Mouse (Mus musculus) liver, adult 2 months (tissue): ENCODE results near the gene Amotl2. TPM values are rescaled to one million over a fixed set of nuclear protein-coding genes. Genes with fewer than 3 reads are reported as not detected.

ENCODE experiments used
- DNase-seq: peaks from one replicate; pipeline ENCODE4 v3.0.0-alpha.2; 2011; ENCODE audit warnings: low read depth, low spot score; ENCODE audit errors: extremely low read depth
- H3K27ac ChIP-seq: fragments of 200-500 bp; replicated peaks from 2 replicates; pipeline ENCODE4 v1.5.1; 2012; ENCODE audit warnings: low read depth, mild to moderate bottlenecking, control low read depth, inconsistent platforms, low read length; ENCODE audit not compliant: insufficient read depth
- H3K27me3 ChIP-seq: fragments of 200-500 bp; 2 replicates; pipeline ENCODE4 v1.6.1; 2012; ENCODE audit warnings: mild to moderate bottlenecking, moderate library complexity, low read length, inconsistent platforms; ENCODE audit not compliant: control insufficient read depth, insufficient read depth
- H3K36me3 ChIP-seq: fragments of 200-500 bp; 2 replicates; pipeline ENCODE4 v1.6.1; 2012; ENCODE audit warnings: low read length, inconsistent platforms; ENCODE audit not compliant: control insufficient read depth, insufficient read depth
- H3K4me1 ChIP-seq: fragments of 200-500 bp; 2 replicates; pipeline ENCODE4 v1.6.1; 2011; ENCODE audit warnings: low read length; ENCODE audit not compliant: control insufficient read depth, insufficient read depth
- H3K4me3 ChIP-seq: fragments of 200-500 bp; 2 replicates; pipeline ENCODE4 v1.5.1; 2011; ENCODE audit warnings: low read depth, mild to moderate bottlenecking, control low read depth, low read length, moderate library complexity; ENCODE audit not compliant: insufficient read depth
- H3K79me2 ChIP-seq: fragments of 200-500 bp; 2 replicates; pipeline ENCODE4 v1.6.1; 2012; ENCODE audit warnings: inconsistent platforms, mild to moderate bottlenecking, low read length, moderate library complexity; ENCODE audit not compliant: control insufficient read depth, insufficient read depth
- H3K9ac ChIP-seq: fragments of 200-500 bp; 2 replicates; pipeline ENCODE4 v1.6.1; 2012; ENCODE audit warnings: low read depth, mild to moderate bottlenecking, control low read depth, inconsistent platforms, low read length
- CTCF ChIP-seq: fragments of 200-500 bp; IDR thresholded peaks from 2 replicates; pipeline ENCODE4 v1.5.1; 2011; ENCODE audit warnings: low read depth, low read length, control low read depth
- POLR2A ChIP-seq: fragments of 200-500 bp; IDR thresholded peaks from 2 replicates; pipeline ENCODE4 v1.6.1; 2011; ENCODE audit warnings: low read length, control low read depth; ENCODE audit not compliant: insufficient read depth; ENCODE audit errors: extremely low read depth
- WGBS: fragments of 180-500 bp; shearing (Covaris S2); methylation state at CpG from one replicate; pipeline ENCODE4 v1.1.7; 2018; 5-methylcytosine and 5-hydroxymethylcytosine counted together
- polyA plus RNA-seq: library from polyadenylated mRNA; depleted of rRNA; stranded (reverse); fragments of >200 nt; gene quantifications from 2 replicates; pipeline ENCODE4 v1.2.3, GENCODE M21; 2012
- total RNA-seq: library from RNA; depleted of rRNA; stranded (reverse); fragments of >200 nt; gene quantifications from 2 replicates; pipeline ENCODE4 v1.2.3, GENCODE M21; 2014

The Amotl2 gene
- total and polyA plus RNA-seq, 2 experiments: 9.2 to 19.9 TPM

GRCm38 (mm10) chr9:102732326-102732865 lies 15.9 kb downstream of the Amotl2 start:
- H3K36me3 ChIP-seq: peaks cover 53% of the 10 kb centered on the region
- peak overlapping the region; percentile 16; the same call in 1 of the 2 replicates for H3K27ac ChIP-seq
- no peaks in the 10 kb centered on the region for H3K27me3 ChIP-seq
- 0 out of 2 replicates have a peak, but pooled peaks cover 2% of the 10 kb centered on the region for H3K79me2 ChIP-seq
- H3K4me3 ChIP-seq: no peak overlapping the region
- 71% methylated on average over 5 of the region's 5 CpGs for WGBS
- peaks cover 46% of the 10 kb centered on the region for H3K4me1 ChIP-seq
- H3K9ac ChIP-seq: no peak overlapping the region
- TF ChIP-seq POLR2A: no peak
- no peak for TF ChIP-seq CTCF
- no peak for DNase-seq

GRCm38 (mm10) chr9:102733459-102733858 lies 17.0 kb downstream of the Amotl2 start:
- no peaks in the 10 kb centered on the region for H3K27me3 ChIP-seq
- no peak overlapping the region for H3K9ac ChIP-seq
- peaks cover 47% of the 10 kb centered on the region for H3K36me3 ChIP-seq
- peaks cover 41% of the 10 kb centered on the region for H3K4me1 ChIP-seq
- H3K4me3 ChIP-seq: no peak overlapping the region
- 37% methylated on average over 5 of the region's 5 CpGs for WGBS
- no peak for TF ChIP-seq CTCF
- no peak for TF ChIP-seq POLR2A
- H3K79me2 ChIP-seq: 0 out of 2 replicates have a peak, but pooled peaks cover 2% of the 10 kb centered on the region
- peak overlapping the region; percentile 83 for H3K27ac ChIP-seq
- DNase-seq: no peak

- 42% methylated on average over 9 of the region's 9 CpGs for WGBS
- Histone ChIP-seq H3K4me3 (no peak overlapping the region), H3K36me3 (peaks cover 40% of the 10 kb centered on the region), H3K9ac (0 out of 2 replicates have a peak overlapping the region, but pooled peaks have one; percentile 2), H3K27me3 (no peaks in the 10 kb centered on the region), H3K4me1 (peaks cover 40% of the 10 kb centered on the region), H3K79me2 (no peaks in the 10 kb centered on the region), H3K27ac (peak overlapping the region; percentile 83)
- DNase-seq: peak; percentile 62
- no peak for TF ChIP-seq POLR2A
- TF ChIP-seq CTCF: no peak
Measured at GRCm38 (mm10) chr9:102733999-102734738, 17.7 kb downstream of the Amotl2 start.

GRCm38 (mm10) chr9:102734739-102735075 lies 18.2 kb downstream of the Amotl2 start:
- Histone ChIP-seq H3K9ac (peak overlapping the region; percentile 50), H3K4me3 (no peak overlapping the region), H3K27ac (peak overlapping the region; percentile 100), H3K36me3 (peaks cover 35% of the 10 kb centered on the region), H3K79me2 (no peaks in the 10 kb centered on the region), H3K4me1 (peaks cover 40% of the 10 kb centered on the region), H3K27me3 (no peaks in the 10 kb centered on the region)
- DNase-seq: peak; percentile 96
- WGBS: 6% methylated on average over 1 of the region's 1 CpGs
- no peak for TF ChIP-seq POLR2A
- TF ChIP-seq CTCF: no peak

- 15% methylated on average over 3 of the region's 3 CpGs for WGBS
- H3K9ac ChIP-seq: peak overlapping the region; percentile 50; the same call in 1 of the 2 replicates
- H3K4me3 ChIP-seq: no peak overlapping the region
- peak; percentile 66 for DNase-seq
- no peaks in the 10 kb centered on the region for H3K27me3 ChIP-seq
- H3K4me1 ChIP-seq: peaks cover 40% of the 10 kb centered on the region
- TF ChIP-seq POLR2A (no peak), CTCF (no peak)
- peak overlapping the region; percentile 100 for H3K27ac ChIP-seq
- no peaks in the 10 kb centered on the region for H3K79me2 ChIP-seq
- H3K36me3 ChIP-seq: peaks cover 30% of the 10 kb centered on the region
Measured at GRCm38 (mm10) chr9:102735231-102735630, 18.8 kb downstream of the Amotl2 start.

GRCm38 (mm10) chr9:102735996-102736395 lies 19.5 kb downstream of the Amotl2 start:
- Histone ChIP-seq H3K79me2 (no peaks in the 10 kb centered on the region), H3K4me1 (peaks cover 40% of the 10 kb centered on the region), H3K4me3 (no peak overlapping the region), H3K36me3 (peaks cover 24% of the 10 kb centered on the region), H3K27ac (peak overlapping the region; percentile 100), H3K27me3 (no peaks in the 10 kb centered on the region), H3K9ac (peak overlapping the region; percentile 45; the same call in 1 of the 2 replicates)
- DNase-seq: peak; percentile 99
- TF ChIP-seq POLR2A: no peak
- TF ChIP-seq CTCF: no peak
- WGBS: 15% methylated on average over 1 of the region's 1 CpGs
